Mouse (Mus musculus): ENCODE measurements around the gene Oas1c. TPM values are rescaled to one million over a fixed set of nuclear protein-coding genes. Genes with fewer than 3 reads are reported as not detected.

The Oas1c gene
- 10 to 100 TPM; 11.0 to 13.1 TPM for total RNA-seq (2023)

DNA sequence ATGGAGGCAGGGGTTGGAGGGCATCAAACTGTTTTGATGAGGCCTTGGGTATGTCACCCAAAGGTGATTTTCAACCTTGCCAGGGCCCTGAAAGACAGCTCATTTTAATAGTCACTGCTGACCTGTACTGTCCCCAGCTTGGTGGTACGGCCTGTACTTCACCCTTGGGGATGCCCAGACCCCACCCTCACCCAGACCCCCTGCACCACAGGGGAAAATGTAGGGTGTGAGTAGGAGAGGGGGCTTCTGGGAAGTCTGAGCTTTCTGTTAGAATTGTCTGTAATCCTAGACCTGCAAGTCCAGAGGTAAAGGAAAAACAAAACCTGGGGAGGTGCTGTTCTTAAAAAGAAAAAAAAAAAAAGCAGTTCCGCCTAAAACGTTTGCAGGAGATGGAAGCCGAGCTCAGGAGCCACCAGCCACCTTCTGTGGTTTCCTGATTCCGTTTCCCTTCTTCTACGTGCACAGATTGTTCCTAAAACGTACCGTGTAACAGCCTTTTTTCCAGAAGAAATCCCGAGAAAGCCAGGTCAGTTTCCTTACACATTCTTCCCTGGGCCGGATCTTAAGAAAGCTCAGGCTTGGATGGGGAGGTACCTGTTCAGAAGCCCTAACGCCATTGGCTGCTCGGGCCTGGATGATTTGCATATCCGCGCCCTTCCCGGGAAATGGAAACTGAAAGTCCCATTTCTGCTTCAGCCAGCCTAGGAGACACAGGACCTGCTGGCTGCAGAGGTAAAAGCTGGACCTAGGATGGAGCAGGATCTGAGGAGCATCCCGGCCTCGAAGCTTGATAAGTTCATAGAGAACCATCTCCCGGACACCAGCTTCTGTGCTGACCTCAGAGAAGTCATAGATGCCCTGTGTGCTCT is at the start of gene Oas1c:
Gene Oas1c, minus strand, starts transcription at position 564 of the 869 bp plus-strand sequence.

GRCm38 (mm10) chr5:120861121-120861520 is 48.8 kb upstream of the Oas1c start, which contains the start of gene Oas1h:
TSS of gene Oas1h (plus strand) at chr5:120861421.

DNA sequence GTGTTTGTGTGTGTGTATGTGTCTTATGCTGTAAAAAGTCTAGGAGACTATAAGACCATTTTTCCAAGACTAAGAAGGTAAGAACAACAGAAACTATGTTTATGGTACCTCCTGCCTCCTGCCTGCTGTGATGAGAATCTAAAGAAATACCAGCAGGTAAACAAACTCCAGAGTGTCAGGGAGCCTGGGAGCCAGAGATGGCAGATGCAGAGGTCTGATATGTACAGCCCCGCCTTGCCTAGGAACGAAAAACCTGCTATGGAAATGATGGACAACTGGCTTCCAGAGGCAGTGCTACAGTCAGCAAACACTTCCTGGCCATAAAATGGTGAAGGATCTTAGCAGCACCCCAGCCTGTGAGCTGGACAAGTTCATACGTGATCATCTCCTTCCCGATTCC is 34.8 kb upstream of the Oas1c start, which contains the start of gene Oas1f:
Gene Oas1f, plus strand, starts transcription at position 301 of the 400 bp plus-strand sequence.

GRCm38 (mm10) chr5:120795480-120796034 is 16.8 kb downstream of the Oas1c start, which contains the start of gene Oas1e:
TSS of gene Oas1e (minus strand) at chr5:120795530.

DNA sequence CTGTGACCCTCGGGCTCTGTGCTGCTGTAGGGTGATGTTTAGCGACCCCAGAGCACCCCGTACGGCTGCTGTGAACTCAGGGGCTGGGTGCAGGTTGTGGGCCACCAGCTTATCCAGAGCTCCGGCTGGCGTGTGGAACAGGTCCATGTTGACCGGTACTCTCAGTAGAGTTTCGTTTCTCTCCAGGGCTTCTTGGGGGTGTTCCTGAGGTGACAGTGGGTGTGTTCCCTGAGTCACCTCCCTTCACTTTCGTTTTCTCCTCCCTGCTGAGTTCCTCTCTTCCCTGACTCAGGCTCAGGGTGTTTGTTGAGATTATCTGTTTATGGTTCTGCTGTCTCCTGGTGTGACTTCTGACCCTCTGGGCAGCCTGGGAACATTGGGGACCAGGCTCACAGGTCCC is 34.8 kb downstream of the Oas1c start, which contains the start of gene Oas3:
Gene Oas3, minus strand, starts transcription at position 184 of the 400 bp plus-strand sequence.

Other genes with a start within 250 kb of the Oas1c start
- gene Tpcn1, start 223.8 kb downstream of the Oas1c start, total RNA-seq (2023): 10 to 100 TPM; 57.7 to 59.8 TPM
- gene Iqcd, start 223.5 kb downstream of the Oas1c start, total RNA-seq (2023): 1 to 10 TPM; 1.0 to 1.9 TPM
- gene Rita1, start 199.9 kb downstream of the Oas1c start, total RNA-seq (2023): 1 to 10 TPM; 5.4 to 8.3 TPM
- 100 to 1,000 TPM; 114 to 120 TPM for gene Ddx54, start 199.8 kb downstream of the Oas1c start, total RNA-seq (2023)
- gene Cfap73, start 178.3 kb downstream of the Oas1c start, total RNA-seq (2023): not detected
- gene Rasal1, start 163.7 kb downstream of the Oas1c start, total RNA-seq (2023): 10 to 100 TPM; 18.9 to 25.5 TPM
- gene Dtx1, start 100.6 kb downstream of the Oas1c start, total RNA-seq (2023): 100 to 1,000 TPM; 257 to 297 TPM
- 1 to 10 TPM; 6.1 to 8.0 TPM for gene Oas2, start 62.7 kb downstream of the Oas1c start, total RNA-seq (2023)
- gene Oas3, start 34.9 kb downstream of the Oas1c start, total RNA-seq (2023): 10 to 100 TPM; 15.4 to 27.4 TPM
- gene Oas1e, start 17.0 kb downstream of the Oas1c start, total RNA-seq (2023): 1 to 10 TPM in 1 of 2 experiments, under 1 TPM in 1; 0.74 to 1.8 TPM
- gene Oas1f, start 34.9 kb upstream of the Oas1c start, total RNA-seq (2023): not detected
- gene Oas1h, start 48.9 kb upstream of the Oas1c start, total RNA-seq (2023): not detected
- not detected for gene Oas1g, start 75.1 kb upstream of the Oas1c start, total RNA-seq (2023)
- 1 to 10 TPM; 3.1 to 5.1 TPM for gene Oas1a, start 95.0 kb upstream of the Oas1c start, total RNA-seq (2023)
- gene Oas1d, start 102.0 kb upstream of the Oas1c start, total RNA-seq (2023): not detected
- gene Rph3a, start 197.6 kb upstream of the Oas1c start, total RNA-seq (2023): not detected